Mouse (Mus musculus) left cerebral cortex, postnatal 10 days (tissue): ENCODE measurements around the gene Pigw. TPM values are rescaled to one million over a fixed set of nuclear protein-coding genes. Genes with fewer than 3 reads are reported as not detected.
A peak's percentile ranks its signal among the peaks of the same experiment; 100 is the strongest.

Source experiments
- DNase-seq, 2 experiments: peaks; one replicate each; pipeline ENCODE4 v3.0.0; 2021 to 2022; ENCODE audit warnings: low spot score in 2 of 2, mixed read lengths in 1 of 2; ENCODE audit errors: extremely low spot score in 1 of 2
- intact Hi-C: fragments of 180-260 bp; cut with DNase I; formaldehyde crosslinking; loops from one replicate; pipeline ENCODE4 v1.15.1; 2025
- total RNA-seq, 2 experiments: library from RNA; stranded (reverse); gene quantifications; 2 replicates each; pipeline ENCODE4 v1.2.3; 2021

Gene Pigw
- 1 to 10 TPM; 7.8 to 8.5 TPM for total RNA-seq

- DNase-seq, result peak; percentile 54 to 90
- intact Hi-C loops, result no loop called here
Observed at GRCm38 (mm10) chr11:84879772-84880464, at the start of gene Pigw, which contains the start of gene Myo19. Gene Pigw, minus strand, starts transcription at chr11:84880285. Gene Myo19, plus strand, starts transcription at chr11:84880148.

- DNase-seq, result no peak
Observed at GRCm38 (mm10) chr11:84920981-84921380, 40.9 kb upstream of the Pigw start.

GRCm38 (mm10) chr11:84919951-84920350, 39.9 kb upstream of the Pigw start:
- no peak for DNase-seq
- intact Hi-C loops, result loop anchor here (2.0 to 5.0 kb wide), 2 partner anchors 59 to 262 kb away; no protein-coding TSS in a partner anchor

More at GRCm38 (mm10) chr11:84920981-84921380, 40.9 kb upstream of the Pigw start:
- intact Hi-C loops, result no loop called here

- DNase-seq, result peak in 1 of 2 experiments; percentile 41
Observed at GRCm38 (mm10) chr11:84919276-84919675, 39.2 kb upstream of the Pigw start.

GRCm38 (mm10) chr11:84918425-84918824, 38.3 kb upstream of the Pigw start:
- intact Hi-C loops, result loop anchor here (2.0 to 5.0 kb wide), 2 partner anchors 60 to 264 kb away; no protein-coding TSS in a partner anchor

More at GRCm38 (mm10) chr11:84919276-84919675, 39.2 kb upstream of the Pigw start:
- intact Hi-C loops, result loop anchor here (2.0 to 5.0 kb wide), 2 partner anchors 60 to 263 kb away; no protein-coding TSS in a partner anchor

GRCm38 (mm10) chr11:84916703-84917300, 36.7 kb upstream of the Pigw start:
- DNase-seq, result no peak
- intact Hi-C loops, result loop anchor here (5.0 kb wide), 1 partner anchor 265 kb away; no protein-coding TSS in a partner anchor

More at GRCm38 (mm10) chr11:84918425-84918824, 38.3 kb upstream of the Pigw start:
- DNase-seq, result peak; percentile 86 to 89

- peak; percentile 83 to 86 for DNase-seq
- intact Hi-C loops, result loop anchor here (5.0 kb wide), 1 partner anchor 266 kb away; no protein-coding TSS in a partner anchor
Observed at GRCm38 (mm10) chr11:84916053-84916702, 36.1 kb upstream of the Pigw start, which contains the start of gene Znhit3. Gene Znhit3, minus strand, starts transcription at chr11:84916366.

GRCm38 (mm10) chr11:84914673-84915072, 34.6 kb upstream of the Pigw start:
- intact Hi-C loops, result loop anchor here (5.0 kb wide), 1 partner anchor 268 kb away; no protein-coding TSS in a partner anchor
- DNase-seq, result no peak

- no peak for DNase-seq
- intact Hi-C loops, result no loop called here
Observed at GRCm38 (mm10) chr11:84910411-84910810, 30.3 kb upstream of the Pigw start.

GRCm38 (mm10) chr11:84908480-84908879, 28.4 kb upstream of the Pigw start:
- no peak for DNase-seq
- intact Hi-C loops, result no loop called here

GRCm38 (mm10) chr11:84907081-84907480, 27.0 kb upstream of the Pigw start:
- no peak for DNase-seq
- intact Hi-C loops, result no loop called here

- intact Hi-C loops, result no loop called here
- no peak for DNase-seq
Observed at GRCm38 (mm10) chr11:84904597-84905144, 24.6 kb upstream of the Pigw start.

GRCm38 (mm10) chr11:84893113-84893512, 13.0 kb upstream of the Pigw start:
- no peak for DNase-seq
- intact Hi-C loops, result no loop called here

- intact Hi-C loops, result no loop called here
- no peak for DNase-seq
Observed at GRCm38 (mm10) chr11:84891705-84892104, 11.6 kb upstream of the Pigw start.

GRCm38 (mm10) chr11:84889492-84889891, 9.4 kb upstream of the Pigw start:
- intact Hi-C loops, result no loop called here
- DNase-seq, result no peak

- intact Hi-C loops, result no loop called here
- no peak for DNase-seq
Observed at GRCm38 (mm10) chr11:84888025-84888424, 7.9 kb upstream of the Pigw start.

- DNase-seq, result no peak
- intact Hi-C loops, result no loop called here
Observed at GRCm38 (mm10) chr11:84886767-84887511, 6.9 kb upstream of the Pigw start.

GRCm38 (mm10) chr11:84886236-84886635, 6.2 kb upstream of the Pigw start:
- intact Hi-C loops, result no loop called here
- no peak for DNase-seq
